Mouse (Mus musculus) left cerebral cortex, adult 11 months (tissue): ENCODE results near the gene Pemt.

Experiments
- DNase-seq: peaks from one replicate; pipeline ENCODE4 v3.0.0; 2022; ENCODE audit warnings: low spot score

Pemt gene

DNA sequence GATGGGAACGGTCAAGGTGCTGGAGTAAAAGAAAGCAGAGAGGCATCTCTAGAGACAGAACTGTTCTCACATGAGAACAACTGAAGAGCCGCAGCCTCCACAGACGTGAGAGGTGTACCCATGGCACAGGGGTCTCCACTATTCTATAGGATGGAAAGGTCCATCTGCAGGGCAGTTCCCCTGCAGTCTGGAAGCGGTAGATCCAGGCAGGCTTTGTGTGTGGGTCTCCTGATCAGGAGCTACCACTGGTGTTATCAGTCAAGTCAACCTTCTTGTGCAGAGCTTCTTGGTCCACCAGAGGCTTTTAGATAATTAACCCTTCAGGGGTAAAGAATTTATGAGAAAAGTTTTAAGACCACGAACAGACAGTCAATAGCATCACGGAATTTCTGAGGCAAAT is 10.2 kb upstream of the Pemt start:
- DNase-seq: no peak

DNA sequence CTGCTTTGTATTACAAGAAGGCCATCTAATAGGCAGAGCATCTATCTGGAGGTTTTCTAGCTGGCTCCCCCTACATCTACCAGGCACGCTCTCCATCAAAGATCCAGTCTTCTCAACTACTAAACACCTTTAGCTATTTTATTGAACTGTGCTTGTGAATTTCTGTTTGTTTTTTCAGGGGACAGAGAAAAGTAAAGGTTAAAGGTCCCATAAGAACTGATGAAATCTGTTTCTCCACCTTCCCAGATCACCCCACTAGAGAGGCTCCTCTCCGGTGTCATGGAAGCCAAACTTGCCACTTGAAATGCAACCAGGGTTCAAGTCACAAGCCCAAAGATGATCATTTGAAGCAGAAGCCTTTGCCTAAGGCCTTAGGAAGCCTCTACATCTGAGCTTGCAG is 2.6 kb upstream of the Pemt start:
- DNase-seq: no peak

DNA sequence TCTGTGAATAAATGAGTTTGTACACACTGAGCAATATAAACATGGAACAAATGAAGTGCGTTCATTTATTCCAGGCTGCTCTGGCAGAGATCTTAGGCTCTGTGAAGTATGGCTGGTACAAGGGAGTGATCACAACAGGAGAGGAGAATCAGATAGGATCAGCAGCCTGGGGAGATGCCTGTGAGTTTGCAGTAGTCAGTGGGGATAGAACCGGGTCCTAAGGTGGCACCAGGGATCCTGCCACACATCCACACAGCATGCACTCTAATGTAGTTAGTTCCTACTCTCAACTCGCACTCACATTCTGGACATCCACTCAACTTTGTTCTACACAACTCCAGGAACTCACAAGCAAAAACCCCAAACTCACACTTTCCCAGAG is 622 bp downstream of the Pemt start:
- no peak for DNase-seq

GRCm38 (mm10) chr11:60044777-60045176 is 1.5 kb downstream of the Pemt start:
- no peak for DNase-seq

- no peak for DNase-seq
Measured at GRCm38 (mm10) chr11:60042277-60042676, 4.0 kb downstream of the Pemt start.

- no peak for DNase-seq
Measured at GRCm38 (mm10) chr11:60036537-60037220, 9.6 kb downstream of the Pemt start.

DNA sequence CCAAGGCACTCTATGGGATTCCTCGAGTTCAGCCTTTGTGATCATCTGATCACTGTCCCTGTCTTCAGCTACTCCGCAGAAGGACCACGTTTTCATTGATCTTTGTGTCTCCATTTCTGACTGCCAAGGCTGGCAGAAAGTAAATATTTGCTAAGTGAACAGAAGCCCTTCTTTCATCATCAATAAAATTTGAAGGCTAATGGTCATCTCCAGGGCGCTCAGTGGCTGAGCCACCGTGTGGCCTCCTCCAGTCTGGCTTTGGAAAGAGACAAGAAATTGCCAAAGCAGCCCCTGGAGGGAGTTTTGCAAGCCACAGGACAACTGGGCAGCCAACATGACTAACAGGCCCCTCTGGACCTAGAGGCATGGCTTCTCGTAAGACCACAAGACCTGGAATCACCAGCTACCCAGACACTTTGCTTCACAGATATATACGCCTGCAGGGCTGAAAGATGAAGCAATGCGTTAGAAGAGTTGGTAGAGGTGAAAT is 11.3 kb downstream of the Pemt start:
- DNase-seq: no peak

GRCm38 (mm10) chr11:60034293-60034692 is 12.0 kb downstream of the Pemt start:
- DNase-seq: no peak

- DNase-seq: peak; percentile 37
Measured at GRCm38 (mm10) chr11:60032586-60033430, 13.5 kb downstream of the Pemt start.

DNA sequence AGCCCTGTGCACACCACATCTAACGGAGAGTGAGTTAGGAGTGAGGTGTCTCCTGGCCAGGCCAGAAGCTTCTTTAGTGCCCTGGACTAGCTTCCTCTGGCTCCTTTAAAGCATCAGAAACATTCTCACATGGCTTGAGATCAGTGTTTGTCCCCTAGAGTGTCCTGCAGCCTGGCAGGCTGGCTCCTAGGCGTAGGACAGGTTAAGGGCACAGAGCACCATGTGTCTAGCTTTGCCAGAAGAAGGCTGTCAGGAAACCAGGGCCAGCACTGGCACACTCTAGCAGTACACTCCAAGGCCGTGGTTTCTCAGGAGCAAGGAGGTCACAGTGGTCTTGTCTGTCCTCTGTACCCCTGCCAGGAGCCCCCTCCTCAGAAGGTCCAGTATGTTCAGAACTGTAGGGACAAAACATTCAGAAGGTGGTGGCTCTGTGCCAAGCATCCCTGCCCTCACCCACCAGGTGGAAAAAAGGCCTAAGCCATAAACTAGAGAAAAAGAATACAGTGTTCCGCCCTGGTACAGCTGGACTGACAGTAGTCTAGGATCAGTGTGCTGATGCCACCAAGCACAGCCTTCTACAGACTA is 15.4 kb downstream of the Pemt start:
- no peak for DNase-seq

- DNase-seq: no peak
Measured at GRCm38 (mm10) chr11:60029976-60030375, 16.3 kb downstream of the Pemt start.

GRCm38 (mm10) chr11:60027913-60028875 is 18.1 kb downstream of the Pemt start:
- no peak for DNase-seq

- peak; percentile 59 for DNase-seq
Measured at GRCm38 (mm10) chr11:60027272-60027671, 19.0 kb downstream of the Pemt start.

DNA sequence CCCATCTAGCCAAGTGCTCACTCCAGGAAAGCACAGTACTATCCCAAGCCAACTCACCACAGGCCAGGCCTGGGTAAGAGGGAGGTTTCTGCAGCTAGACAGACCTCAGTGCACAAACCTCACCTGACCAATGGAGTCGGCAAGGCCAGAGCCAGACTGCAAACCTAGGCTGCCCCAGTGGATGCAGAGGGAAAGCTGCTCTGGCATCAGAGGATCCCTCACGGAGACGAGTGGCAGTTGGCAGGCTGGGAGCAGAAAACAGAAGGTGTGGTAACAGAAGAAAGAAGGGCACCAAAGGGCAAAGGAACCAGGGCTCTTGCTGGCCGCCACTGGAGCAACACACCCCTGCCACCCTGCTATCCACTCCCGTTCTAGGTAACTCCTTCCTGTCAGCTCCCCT is 20.1 kb downstream of the Pemt start:
- no peak for DNase-seq

DNA sequence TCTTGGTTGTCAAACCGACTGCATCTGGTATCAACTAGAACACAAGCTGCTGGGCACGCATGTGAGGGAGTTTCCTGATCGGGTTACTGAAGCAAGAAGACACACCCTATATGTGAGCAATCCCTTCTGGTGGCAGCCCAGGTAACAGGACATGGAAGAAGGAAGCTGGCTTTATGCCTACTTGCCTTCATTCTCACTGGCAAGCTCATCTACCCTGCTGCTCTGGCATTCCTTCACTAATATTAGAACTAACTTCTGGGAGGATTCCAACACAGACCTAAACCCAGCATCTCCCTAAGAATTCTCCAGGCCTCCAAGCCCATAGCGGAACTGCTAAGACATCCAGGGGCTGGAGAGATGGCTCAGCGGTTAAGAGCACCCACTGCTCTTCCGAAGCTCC is 25.1 kb downstream of the Pemt start:
- DNase-seq: no peak

DNA sequence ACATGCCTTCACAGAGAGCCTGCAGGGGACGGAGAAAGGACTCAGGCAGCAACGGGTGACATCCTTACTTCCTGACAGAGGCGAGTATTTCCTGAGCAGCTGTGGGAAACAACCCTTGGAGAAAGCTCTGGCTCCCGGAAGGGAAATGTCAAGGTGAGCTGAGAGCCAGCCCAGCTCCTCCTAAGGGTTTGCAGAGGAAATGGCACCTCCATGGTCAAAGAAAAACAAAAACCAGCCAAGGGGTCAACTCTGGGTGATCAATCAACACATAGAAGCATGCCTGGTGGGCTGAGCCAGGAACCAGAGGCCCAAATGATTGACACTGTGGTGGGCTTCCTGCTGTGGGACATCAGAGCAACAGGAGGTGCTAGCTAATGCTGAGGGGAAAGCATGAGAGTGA is 29.6 kb downstream of the Pemt start:
- no peak for DNase-seq

DNA sequence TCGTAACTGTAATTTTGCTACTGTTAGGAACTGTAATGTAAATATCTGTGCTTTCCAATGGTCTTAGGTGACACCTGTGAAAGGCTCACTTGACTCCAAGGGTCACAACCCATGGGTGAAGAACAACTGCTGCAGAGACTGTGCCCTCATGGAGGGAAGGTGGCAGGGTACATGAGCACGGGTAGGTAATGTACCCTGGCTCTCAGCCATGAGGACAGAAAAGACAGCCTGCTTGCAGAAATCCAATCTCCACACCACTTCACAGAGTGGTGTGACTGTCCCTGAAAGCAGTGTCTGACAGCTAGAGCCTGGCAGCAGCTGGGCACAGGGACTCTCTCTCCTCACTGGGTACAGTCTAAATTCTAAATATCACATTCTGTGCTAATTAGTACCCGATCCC is 34.8 kb downstream of the Pemt start:
- DNase-seq: no peak

DNA sequence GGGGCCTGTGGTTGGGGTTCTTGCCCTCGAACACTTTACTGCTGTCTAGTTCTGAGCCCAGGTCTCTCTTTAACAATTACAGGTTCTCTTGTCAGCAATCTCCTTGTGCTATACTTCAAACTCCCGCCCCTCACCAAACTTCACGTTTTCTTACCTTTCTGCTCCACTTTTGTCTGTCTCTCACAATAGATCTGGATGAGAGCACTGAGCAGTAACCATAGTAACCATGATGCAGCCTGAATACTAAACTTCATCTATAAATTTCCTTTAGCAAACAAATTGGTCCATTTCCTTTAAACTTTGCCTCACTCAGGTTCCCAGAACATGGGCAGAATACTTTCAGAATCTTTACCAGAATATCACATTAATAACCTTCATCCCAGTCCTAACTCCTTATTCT is 36.8 kb downstream of the Pemt start:
- DNase-seq: no peak

DNA sequence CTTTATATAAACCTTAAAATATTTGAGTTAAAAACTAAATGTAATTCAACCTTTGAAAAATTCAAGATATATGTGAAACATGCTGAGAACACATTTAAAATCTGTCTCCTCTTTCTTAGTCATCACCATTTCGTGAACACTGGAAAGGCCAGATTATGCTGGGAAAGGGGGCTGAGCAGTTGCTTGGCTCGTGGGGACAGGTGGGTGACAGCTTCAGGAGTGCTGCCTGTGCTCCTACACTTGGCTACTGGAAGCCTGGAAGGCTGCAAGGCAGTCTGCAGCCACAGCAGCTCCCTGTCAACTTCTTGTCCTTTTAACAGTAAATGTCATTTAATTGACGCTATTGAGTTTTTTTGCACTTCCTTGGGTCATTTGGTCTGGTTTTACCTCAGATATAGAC is 40.4 kb downstream of the Pemt start:
- DNase-seq: no peak

GRCm38 (mm10) chr11:60004716-60005115 is 41.6 kb downstream of the Pemt start:
- DNase-seq: peak; percentile 26

DNA sequence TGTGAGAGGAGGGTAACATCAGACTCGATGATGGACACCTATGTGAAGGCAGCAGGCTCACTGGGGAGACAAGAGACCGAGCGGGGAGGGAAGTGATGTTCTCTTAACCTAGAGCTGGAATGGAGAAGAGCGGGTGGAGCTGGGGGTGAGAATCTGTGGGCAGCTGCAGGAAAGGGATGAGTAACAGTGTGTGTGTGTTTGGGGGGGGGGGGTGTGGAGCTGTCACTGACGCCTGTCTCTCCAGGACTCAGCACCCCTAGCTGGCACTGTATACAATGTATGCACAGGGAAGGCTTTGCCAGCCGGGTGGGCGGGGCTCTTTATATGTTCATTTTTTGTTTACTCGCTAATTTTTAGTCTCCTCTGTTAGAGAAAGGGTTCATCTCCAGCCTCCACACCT is 42.5 kb downstream of the Pemt start:
- no peak for DNase-seq
